Mouse (Mus musculus) stomach, postnatal 0 days (tissue): ENCODE measurements at regions not wholly inside any gene's neighbourhood (a gene's known extent, or its start where the extent isn't known, plus 50 kb on each side); places are given as distances from the start of the nearest gene placed in this dataset.

Experiments
- CTCF ChIP-seq: IDR thresholded peaks from 2 replicates; pipeline ENCODE4 v1.5.1; 2016; ENCODE audit warnings: antibody characterized with exemption, low read depth, mild to moderate bottlenecking, moderate library complexity
- EP300 ChIP-seq: optimal IDR thresholded peaks from 2 replicates; pipeline ENCODE3; 2016; ENCODE audit warnings: antibody characterized with exemption

DNA sequence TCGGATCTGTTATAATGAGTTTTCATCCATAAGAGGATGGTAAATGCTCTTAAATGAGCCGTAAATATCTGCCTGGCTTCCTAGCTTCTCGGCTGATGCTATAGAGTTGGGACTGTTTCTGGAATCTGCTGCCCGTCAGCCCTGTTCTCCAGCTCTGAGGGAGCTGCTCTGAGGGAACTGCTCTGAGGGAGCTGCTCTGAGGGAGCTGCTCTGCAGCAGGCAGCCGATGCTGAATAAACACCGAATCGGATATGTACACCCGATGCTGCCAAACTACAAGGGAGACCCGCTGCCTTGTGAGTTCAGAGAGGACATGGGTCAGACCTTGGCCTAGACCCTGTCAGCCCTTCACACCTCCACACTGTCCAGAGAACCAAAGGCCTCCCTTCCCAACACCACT, 63.8 kb upstream of the Cnot2 start:
- TF ChIP-seq CTCF = no peak
- TF ChIP-seq EP300 = no peak
